Mouse (Mus musculus) cerebellum, adult 9-10 months (tissue): Measurements from ENCODE around the gene Rnf207.

Experiments used
- DNase-seq: peaks from one replicate; pipeline ENCODE4 v3.0.0; 2022

Gene Rnf207

GRCm38 (mm10) chr4:152270599-152270998 is 48.2 kb downstream of the Rnf207 start:
- no peak for DNase-seq

GRCm38 (mm10) chr4:152269967-152270366 is 48.8 kb downstream of the Rnf207 start:
- no peak for DNase-seq

GRCm38 (mm10) chr4:152267748-152268369 is 50.9 kb downstream of the Rnf207 start:
- DNase-seq = peak; percentile 89

- peak; percentile 86 for DNase-seq
Measured at GRCm38 (mm10) chr4:152266236-152266895, 52.4 kb downstream of the Rnf207 start.

- DNase-seq = peak; percentile 58
Measured at GRCm38 (mm10) chr4:152265791-152266190, 53.0 kb downstream of the Rnf207 start.

- peak; percentile 52 for DNase-seq
Measured at GRCm38 (mm10) chr4:152264867-152265568, 53.8 kb downstream of the Rnf207 start.

GRCm38 (mm10) chr4:152264177-152264530 is 54.6 kb downstream of the Rnf207 start:
- peak; percentile 69 for DNase-seq

- peak; percentile 50 for DNase-seq
Measured at GRCm38 (mm10) chr4:152263512-152264176, 55.1 kb downstream of the Rnf207 start.

GRCm38 (mm10) chr4:152263089-152263488 is 55.7 kb downstream of the Rnf207 start:
- DNase-seq = no peak

- DNase-seq = no peak
Measured at GRCm38 (mm10) chr4:152262187-152262586, 56.6 kb downstream of the Rnf207 start.

- DNase-seq = no peak
Measured at GRCm38 (mm10) chr4:152260451-152260850, 58.3 kb downstream of the Rnf207 start.

GRCm38 (mm10) chr4:152257070-152257469 is 61.7 kb downstream of the Rnf207 start:
- DNase-seq = peak; percentile 85
